Mouse (Mus musculus): Measurements from ENCODE around the gene Zkscan16. TPM values are rescaled to one million over a fixed set of nuclear protein-coding genes. Genes with fewer than 3 reads are reported as not detected.

The Zkscan16 gene
- total RNA-seq, 2 experiments from 2014 or later, result 50.1 to 56.8 TPM

- no peak for TF ChIP-seq CTCF (IDR thresholded peaks at IDR 0.05)
- intact Hi-C loops (cut with DNase I), result loop anchor here (10.0 kb wide), 1 partner anchor 348 kb away; no protein-coding TSS in a partner anchor
- Histone ChIP-seq H3K27ac (no peak within 1 kb of the TSS), H3K4me3 (peak within 1 kb of the TSS; percentile 55)
- peak; percentile 75 to 81 for DNase-seq (ENCODE audit: extremely low spot score in 1 of 2, low spot score in 2 of 2)
Measured at GRCm38 (mm10) chr4:58986540-58987190, 43.2 kb downstream of the Zkscan16 start, which contains the start of gene Ptgr1. Gene Ptgr1, minus strand, starts transcription at chr4:58987119.

GRCm38 (mm10) chr4:58989303-58989898, 46.0 kb downstream of the Zkscan16 start:
- no peak for TF ChIP-seq CTCF (IDR thresholded peaks at IDR 0.05)
- no peak for DNase-seq (ENCODE audit: extremely low spot score in 1 of 2, low spot score in 2 of 2)
- intact Hi-C loops (cut with DNase I), result loop anchor here (10.0 kb wide), 1 partner anchor 345 kb away; no protein-coding TSS in a partner anchor
- H3K27ac ChIP-seq, result no peak overlapping the region
- H3K4me3 ChIP-seq, result no peak overlapping the region

DNA sequence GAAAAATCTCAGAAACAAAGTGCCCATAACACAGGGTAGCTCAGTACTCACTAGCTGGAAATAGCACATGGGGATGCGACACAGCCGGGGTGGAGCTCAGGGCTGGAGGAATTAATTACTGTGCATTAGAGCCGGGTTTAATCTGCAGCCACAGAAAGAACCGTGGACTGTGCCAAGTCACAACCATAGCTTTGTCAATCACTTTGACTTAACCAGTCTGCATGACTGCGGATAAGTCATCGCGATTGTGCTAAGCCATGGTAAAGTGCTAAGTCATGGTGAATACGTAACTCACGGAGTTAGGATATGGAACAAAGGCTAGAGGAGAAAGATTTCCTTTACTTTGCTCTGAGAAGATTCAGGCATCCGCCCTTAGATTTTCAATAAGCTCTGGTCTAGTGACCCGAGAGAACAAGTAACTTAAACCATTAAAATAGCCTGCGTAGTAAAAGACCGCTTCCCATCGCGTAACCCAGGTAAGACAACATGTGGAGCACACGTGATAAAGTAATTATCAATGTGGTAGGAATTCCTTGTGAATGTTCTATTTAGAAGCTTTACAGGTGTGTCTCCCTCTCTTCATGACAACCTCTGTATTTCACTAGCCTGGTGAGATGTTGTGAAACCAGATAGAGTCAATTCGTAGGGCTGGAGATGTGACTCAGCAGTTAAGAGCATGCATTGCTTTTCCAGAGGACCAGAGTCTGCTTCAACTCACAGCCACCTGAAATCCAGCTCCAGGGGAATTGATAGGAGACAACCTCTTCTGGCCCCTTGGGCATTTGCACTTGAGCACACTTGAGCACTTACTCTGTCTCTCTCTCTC, 47.4 kb downstream of the Zkscan16 start:
- intact Hi-C loops (cut with DNase I), result no loop called here
- no peak for DNase-seq (ENCODE audit: extremely low spot score in 1 of 2, low spot score in 2 of 2)
- TF ChIP-seq CTCF (IDR thresholded peaks at IDR 0.05), result no peak
- Histone ChIP-seq H3K4me3 (no peak overlapping the region), H3K27ac (no peak overlapping the region)

DNA sequence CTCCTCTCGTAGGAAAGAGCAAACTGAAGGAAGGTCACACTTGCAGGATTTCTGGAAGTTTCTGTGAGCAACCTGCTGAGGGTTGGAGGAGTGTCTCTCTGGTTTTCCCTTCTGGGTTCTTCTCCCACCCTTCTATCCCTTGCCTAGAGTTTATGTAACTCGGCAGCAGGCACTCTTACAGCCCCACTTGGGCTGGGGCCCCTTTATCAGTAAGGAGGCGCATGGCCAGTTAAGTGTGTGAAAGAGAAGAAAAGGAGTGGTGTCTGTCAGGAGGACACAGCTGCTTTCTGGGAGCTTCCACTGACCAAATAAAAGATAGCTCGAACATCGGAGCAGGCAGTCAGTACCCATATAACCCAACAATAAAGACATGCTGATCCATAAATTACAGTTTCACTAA, 48.8 kb downstream of the Zkscan16 start:
- no peak for DNase-seq (ENCODE audit: extremely low spot score in 1 of 2, low spot score in 2 of 2)
- no peak for TF ChIP-seq CTCF (IDR thresholded peaks at IDR 0.05)
- Histone ChIP-seq H3K4me3 (no peak overlapping the region), H3K27ac (no peak overlapping the region)
- intact Hi-C loops (cut with DNase I), result no loop called here

- intact Hi-C loops (cut with DNase I), result loop anchor here (5.0 kb wide), 1 partner anchor 727 kb away; no protein-coding TSS in a partner anchor
- DNase-seq (ENCODE audit: extremely low spot score in 1 of 2, low spot score in 2 of 2), result no peak
- TF ChIP-seq CTCF (IDR thresholded peaks at IDR 0.05), result no peak
- Histone ChIP-seq H3K27ac (no peak within 1 kb of the TSS), H3K4me3 (no peak within 1 kb of the TSS)
Measured at GRCm38 (mm10) chr4:58994762-58995161, 51.3 kb downstream of the Zkscan16 start, which contains the start of gene Dnajc25. Gene Dnajc25, plus strand, starts transcription at chr4:58995062.

GRCm38 (mm10) chr4:58995251-58995693, 51.8 kb downstream of the Zkscan16 start:
- no peak overlapping the region for H3K27ac ChIP-seq
- DNase-seq (ENCODE audit: extremely low spot score in 1 of 2, low spot score in 2 of 2), result no peak
- intact Hi-C loops (cut with DNase I), result loop anchor here (5.0 kb wide), 1 partner anchor 728 kb away; no protein-coding TSS in a partner anchor
- no peak for TF ChIP-seq CTCF (IDR thresholded peaks at IDR 0.05)
- H3K4me3 ChIP-seq, result no peak overlapping the region

- no peak for DNase-seq (ENCODE audit: extremely low spot score in 1 of 2, low spot score in 2 of 2)
- TF ChIP-seq CTCF (IDR thresholded peaks at IDR 0.05), result no peak
- Histone ChIP-seq H3K4me3 (no peak overlapping the region), H3K27ac (no peak overlapping the region)
- intact Hi-C loops (cut with DNase I), result loop anchor here (5.0 kb wide), 1 partner anchor 730 kb away; no protein-coding TSS in a partner anchor
Measured at GRCm38 (mm10) chr4:58997081-58997480, 53.7 kb downstream of the Zkscan16 start.

DNA sequence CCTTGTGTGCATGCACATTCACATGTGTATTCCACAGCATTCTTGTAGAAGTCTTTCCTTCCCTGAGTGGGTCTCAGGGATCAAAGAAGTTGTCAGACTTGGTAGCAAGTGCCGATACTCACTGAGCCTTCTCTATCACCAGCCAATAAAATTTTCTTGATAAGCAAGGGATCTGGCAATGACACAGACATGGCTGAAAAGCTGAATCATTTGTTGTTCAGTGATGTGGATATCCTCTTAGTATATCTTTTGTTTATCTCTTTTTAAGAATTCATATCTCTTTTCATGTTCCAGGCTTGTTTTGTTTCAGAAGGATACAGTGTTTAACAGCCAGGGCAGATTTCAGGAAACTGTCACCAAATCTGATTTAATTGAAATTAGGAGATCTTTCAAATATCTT, 55.3 kb downstream of the Zkscan16 start:
- H3K27ac ChIP-seq, result no peak overlapping the region
- no peak overlapping the region for H3K4me3 ChIP-seq
- no peak for DNase-seq (ENCODE audit: extremely low spot score in 1 of 2, low spot score in 2 of 2)
- TF ChIP-seq CTCF (IDR thresholded peaks at IDR 0.05), result no peak
- intact Hi-C loops (cut with DNase I), result loop anchor here (1.0 to 5.0 kb wide), 2 partner anchors 13 to 731 kb away; no protein-coding TSS in a partner anchor

DNA sequence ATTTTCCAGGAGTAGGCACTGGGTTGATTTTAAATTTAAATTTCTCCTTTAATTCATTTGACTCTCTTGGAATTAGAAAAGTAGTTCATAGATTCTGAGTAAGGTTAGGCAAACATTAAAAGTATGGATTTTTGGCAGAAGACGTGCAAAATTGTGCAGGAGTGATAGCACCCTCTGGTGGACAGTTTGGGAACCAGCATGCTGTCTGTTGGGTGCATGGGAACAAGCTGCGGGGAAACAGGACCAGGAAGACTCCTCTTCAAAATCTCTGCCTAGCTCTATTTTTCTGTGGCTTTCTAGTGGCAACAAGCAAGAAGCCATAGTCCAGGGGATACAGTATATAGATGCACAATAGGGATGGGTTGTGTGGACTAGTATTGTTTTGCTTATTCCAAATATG, 56.3 kb downstream of the Zkscan16 start:
- Histone ChIP-seq H3K4me3 (no peak overlapping the region), H3K27ac (no peak overlapping the region)
- intact Hi-C loops (cut with DNase I), result loop anchor here (1.0 to 5.0 kb wide), 3 partner anchors 14 to 732 kb away; partner anchors contain the start of gene Gng10
- DNase-seq (ENCODE audit: extremely low spot score in 1 of 2, low spot score in 2 of 2), result peak; percentile 70 to 77
- TF ChIP-seq CTCF (IDR thresholded peaks at IDR 0.05), result peak; percentile 97

DNA sequence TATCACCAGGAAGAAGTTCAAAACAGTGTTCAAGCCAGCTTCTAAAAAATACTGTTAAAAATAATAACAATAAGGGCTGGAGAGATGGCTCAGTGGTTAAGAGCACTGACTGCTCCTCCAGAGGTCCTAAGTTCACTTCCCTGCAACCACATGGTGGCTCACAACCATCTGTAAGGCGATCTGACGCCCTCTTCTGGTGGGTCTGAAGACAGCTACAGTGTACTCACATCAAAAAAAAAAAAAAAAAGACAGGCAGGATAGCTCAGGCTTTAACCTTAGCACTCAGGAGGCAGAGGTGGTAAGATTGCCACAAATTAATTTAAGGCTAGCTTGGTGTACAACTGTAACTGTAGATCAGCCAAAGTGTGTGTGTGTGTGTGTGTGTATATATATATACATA, 57.2 kb downstream of the Zkscan16 start:
- H3K4me3 ChIP-seq, result no peak overlapping the region
- TF ChIP-seq CTCF (IDR thresholded peaks at IDR 0.05), result peak; percentile 31; the same call in 1 of the 2 replicates
- no peak for DNase-seq (ENCODE audit: extremely low spot score in 1 of 2, low spot score in 2 of 2)
- intact Hi-C loops (cut with DNase I), result loop anchor here (5.0 kb wide), 1 partner anchor 37 kb away; the partner anchor contains the start of gene Gng10
- H3K27ac ChIP-seq, result no peak overlapping the region

Data from left cerebral cortex, adult 2 months (tissue).